Mouse (Mus musculus): ENCODE results near the gene Micall1. TPM values are rescaled to one million over a fixed set of nuclear protein-coding genes. Genes with fewer than 3 reads are reported as not detected.
A peak's percentile ranks its signal among the peaks of the same experiment; 100 is the strongest.

The Micall1 gene
- polyA plus RNA-seq, 1 experiment from 2014 or later = 0.92 TPM

DNA sequence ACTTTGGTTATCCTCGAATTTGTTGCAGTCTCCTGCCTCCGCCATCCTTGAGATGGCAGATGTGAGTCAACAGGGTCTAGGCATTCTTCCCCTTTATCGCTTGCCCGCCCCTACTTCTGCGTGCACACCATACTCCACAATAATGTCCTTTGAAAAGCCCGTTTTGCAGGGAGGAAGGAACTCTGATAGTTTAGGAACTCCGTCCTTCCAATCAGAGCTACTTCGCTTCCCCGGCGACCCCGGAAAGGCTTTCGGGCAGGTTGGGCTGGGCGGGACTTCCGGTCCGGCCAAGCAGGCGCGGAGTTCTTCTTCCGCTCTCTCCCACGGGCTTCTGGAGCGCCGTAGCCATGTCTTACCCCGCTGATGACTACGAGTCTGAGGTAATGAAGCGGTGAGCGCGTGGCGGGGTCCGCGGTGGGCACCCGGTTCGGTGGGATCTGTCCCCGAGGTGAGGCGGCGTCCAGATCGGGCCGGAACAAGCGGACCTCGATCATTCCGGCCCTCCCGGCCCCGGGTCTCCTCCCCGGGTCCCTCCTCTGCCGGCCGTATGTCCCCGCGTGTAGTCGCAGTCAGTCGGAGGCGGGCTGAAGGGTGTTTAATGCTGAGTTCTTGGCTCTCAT, 33.7 kb upstream of the Micall1 start, which contains the start of gene Eif3l:
TSS of gene Eif3l (plus strand) at position 267 of the 620 bp plus-strand sequence.
- TF ChIP-seq EP300 (IDR thresholded peaks at IDR 0.05; ENCODE audit: low read depth) = 0 out of 2 replicates have a peak, but pooled peaks have one; percentile 40
- peak; percentile 30 for TF ChIP-seq CTCF (IDR thresholded peaks at IDR 0.05; ENCODE audit: low read depth)
- ATAC-seq = peak; percentile 87
- peak within 1 kb of the TSS; percentile 86 for H3K4me3 ChIP-seq (ENCODE audit: low read depth, low read length)
- DNase-seq = peak; percentile 91
- under 1% methylated on average over 47 of the region's 49 CpGs for WGBS (ENCODE audit: insufficient replicate concordance)
- H3K27ac ChIP-seq (ENCODE audit: low read depth) = peak within 1 kb of the TSS; percentile 78
- H3K9ac ChIP-seq (replicated peaks) = peak within 1 kb of the TSS; percentile 89
- H3K9me3 ChIP-seq (ENCODE audit: low read length) = no peaks in the 10 kb centered on the region
- peaks cover 9% of the 10 kb centered on the region for H3K4me1 ChIP-seq (ENCODE audit: insufficient read depth)
- H3K36me3 ChIP-seq (replicated peaks; ENCODE audit: insufficient read depth, low read length) = peaks cover 37% of the 10 kb centered on the region
- H3K4me2 ChIP-seq (ENCODE audit: low read depth, low read length) = peak within 1 kb of the TSS; percentile 81
- H3K27me3 ChIP-seq (ENCODE audit: insufficient read depth, low read length) = no peaks in the 10 kb centered on the region

DNA sequence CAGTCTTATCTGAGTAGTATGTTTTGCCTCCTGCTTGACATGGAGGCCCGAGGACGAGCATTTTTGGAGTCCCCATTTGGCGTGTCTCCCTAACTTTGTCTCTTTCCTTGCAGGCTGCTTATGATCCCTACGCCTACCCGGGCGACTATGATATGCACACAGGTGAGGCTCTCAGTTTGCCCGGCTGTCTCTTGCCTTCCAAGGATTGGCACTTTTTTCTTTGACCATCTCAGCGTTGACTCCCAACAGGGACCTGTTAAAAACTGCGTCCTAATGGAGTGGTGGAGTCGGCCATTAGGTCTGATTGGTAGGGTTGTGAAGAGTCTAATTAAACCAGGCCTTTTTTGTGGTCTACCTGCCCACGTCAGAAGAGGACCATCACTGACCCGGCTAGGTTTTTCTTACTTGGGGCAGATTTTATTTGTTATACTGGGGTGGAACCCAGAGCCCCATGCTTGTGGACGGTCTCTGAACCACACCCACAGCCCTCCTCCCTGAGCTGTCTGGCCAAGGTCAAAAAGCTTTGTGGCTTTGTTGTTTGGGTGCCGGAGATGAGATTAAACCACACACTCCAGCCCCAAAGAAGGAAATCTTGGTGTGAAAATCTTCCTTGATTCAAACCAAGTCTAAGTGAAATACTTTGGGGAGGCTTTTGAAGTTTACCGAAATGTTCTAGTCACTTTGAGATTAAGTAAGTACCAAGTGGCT, 32.9 kb upstream of the Micall1 start:
- peak overlapping the region; percentile 78 for H3K27ac ChIP-seq (ENCODE audit: low read depth)
- H3K4me1 ChIP-seq (ENCODE audit: insufficient read depth) = peaks cover 9% of the 10 kb centered on the region
- DNase-seq (no peak), ATAC-seq (no peak; the same call in 1 of the 2 replicates)
- no peaks in the 10 kb centered on the region for H3K27me3 ChIP-seq (ENCODE audit: insufficient read depth, low read length)
- WGBS (ENCODE audit: insufficient replicate concordance) = 20% methylated on average over 15 of the region's 15 CpGs
- H3K9me3 ChIP-seq (ENCODE audit: low read length) = no peaks in the 10 kb centered on the region
- H3K36me3 ChIP-seq (replicated peaks; ENCODE audit: insufficient read depth, low read length) = peaks cover 41% of the 10 kb centered on the region
- TF ChIP-seq CTCF (IDR thresholded peaks at IDR 0.05; ENCODE audit: low read depth) = no peak
- no peak for TF ChIP-seq EP300 (IDR thresholded peaks at IDR 0.05; ENCODE audit: low read depth)
- H3K9ac ChIP-seq (replicated peaks) = peak overlapping the region; percentile 89
- peak overlapping the region; percentile 81 for H3K4me2 ChIP-seq (ENCODE audit: low read depth, low read length)
- peak overlapping the region; percentile 86 for H3K4me3 ChIP-seq (ENCODE audit: low read depth, low read length)

- Histone ChIP-seq H3K9ac (replicated peaks) (no peak overlapping the region), H3K27ac (ENCODE audit: low read depth) (no peak overlapping the region), H3K4me1 (ENCODE audit: insufficient read depth) (peaks cover 9% of the 10 kb centered on the region), H3K36me3 (replicated peaks; ENCODE audit: insufficient read depth, low read length) (peaks cover 78% of the 10 kb centered on the region), H3K4me2 (ENCODE audit: low read depth, low read length) (no peak overlapping the region), H3K27me3 (ENCODE audit: insufficient read depth, low read length) (no peaks in the 10 kb centered on the region), H3K9me3 (ENCODE audit: low read length) (no peaks in the 10 kb centered on the region), H3K4me3 (ENCODE audit: low read depth, low read length) (no peak overlapping the region)
- ATAC-seq (no peak), DNase-seq (no peak)
- 77% methylated on average over 7 of the region's 7 CpGs for WGBS (ENCODE audit: insufficient replicate concordance)
- TF ChIP-seq EP300 (IDR thresholded peaks at IDR 0.05; ENCODE audit: low read depth) = no peak
- no peak for TF ChIP-seq CTCF (IDR thresholded peaks at IDR 0.05; ENCODE audit: low read depth)
Measured at GRCm38 (mm10) chr15:79079567-79079966, 29.1 kb upstream of the Micall1 start.

- DNase-seq = no peak
- Histone ChIP-seq H3K27ac (ENCODE audit: low read depth) (no peak overlapping the region), H3K36me3 (replicated peaks; ENCODE audit: insufficient read depth, low read length) (peaks cover 63% of the 10 kb centered on the region), H3K4me1 (ENCODE audit: insufficient read depth) (no peaks in the 10 kb centered on the region; the same call in 1 of the 2 replicates), H3K27me3 (ENCODE audit: insufficient read depth, low read length) (no peaks in the 10 kb centered on the region), H3K9ac (replicated peaks) (no peak overlapping the region), H3K9me3 (ENCODE audit: low read length) (no peaks in the 10 kb centered on the region), H3K4me2 (ENCODE audit: low read depth, low read length) (no peak overlapping the region), H3K4me3 (ENCODE audit: low read depth, low read length) (no peak overlapping the region)
- 87% methylated on average over 6 of the region's 6 CpGs for WGBS (ENCODE audit: insufficient replicate concordance)
- TF ChIP-seq EP300 (IDR thresholded peaks at IDR 0.05; ENCODE audit: low read depth) (no peak), CTCF (IDR thresholded peaks at IDR 0.05; ENCODE audit: low read depth) (no peak)
- no peak for ATAC-seq
Measured at GRCm38 (mm10) chr15:79092284-79092683, 16.4 kb upstream of the Micall1 start.

DNA sequence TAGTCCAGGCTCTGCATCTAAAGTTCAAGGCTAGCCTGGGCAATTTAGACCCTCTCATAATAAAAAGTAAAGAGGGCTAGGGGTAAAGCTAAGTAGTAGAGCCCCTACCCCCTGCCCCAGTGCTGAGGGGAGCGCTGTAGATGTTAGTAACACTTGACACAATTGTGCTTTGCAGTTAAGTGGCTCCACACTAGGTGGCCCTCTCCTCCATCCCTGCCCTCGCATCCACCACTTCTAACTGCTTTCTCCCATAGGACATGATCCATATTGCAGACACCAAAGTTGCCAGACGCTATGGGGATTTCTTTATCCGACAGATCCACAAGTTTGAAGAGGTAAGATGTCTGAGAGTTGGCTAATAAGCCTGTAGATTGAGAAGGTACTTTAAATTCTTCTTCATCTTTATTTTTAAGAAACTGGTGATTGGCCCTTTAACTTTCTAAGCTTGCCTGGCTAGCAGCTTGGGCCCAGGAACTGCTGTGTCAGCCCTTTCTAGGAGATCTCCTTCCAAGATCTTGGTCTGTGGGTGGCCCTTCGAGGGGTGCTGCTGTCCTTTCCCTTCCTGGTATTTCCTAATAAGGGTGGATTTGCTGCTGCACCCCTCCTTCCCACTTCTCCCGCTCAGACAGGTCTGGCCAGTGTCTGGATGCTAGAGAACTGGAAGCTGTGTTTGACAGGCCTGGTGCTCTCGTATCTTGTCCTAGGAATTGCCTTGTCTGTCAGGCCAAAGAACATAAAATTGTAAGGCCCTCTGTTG, 15.4 kb upstream of the Micall1 start:
- ATAC-seq (no peak), DNase-seq (no peak)
- Histone ChIP-seq H3K9ac (replicated peaks) (no peak overlapping the region), H3K4me2 (ENCODE audit: low read depth, low read length) (no peak overlapping the region), H3K27ac (ENCODE audit: low read depth) (no peak overlapping the region), H3K36me3 (replicated peaks; ENCODE audit: insufficient read depth, low read length) (peaks cover 56% of the 10 kb centered on the region), H3K9me3 (ENCODE audit: low read length) (no peaks in the 10 kb centered on the region), H3K27me3 (ENCODE audit: insufficient read depth, low read length) (no peaks in the 10 kb centered on the region), H3K4me3 (ENCODE audit: low read depth, low read length) (no peak overlapping the region), H3K4me1 (ENCODE audit: insufficient read depth) (peaks cover 8% of the 10 kb centered on the region)
- WGBS (ENCODE audit: insufficient replicate concordance) = 79% methylated on average over 7 of the region's 7 CpGs
- TF ChIP-seq EP300 (IDR thresholded peaks at IDR 0.05; ENCODE audit: low read depth) (no peak), CTCF (IDR thresholded peaks at IDR 0.05; ENCODE audit: low read depth) (peak; percentile 63)

DNA sequence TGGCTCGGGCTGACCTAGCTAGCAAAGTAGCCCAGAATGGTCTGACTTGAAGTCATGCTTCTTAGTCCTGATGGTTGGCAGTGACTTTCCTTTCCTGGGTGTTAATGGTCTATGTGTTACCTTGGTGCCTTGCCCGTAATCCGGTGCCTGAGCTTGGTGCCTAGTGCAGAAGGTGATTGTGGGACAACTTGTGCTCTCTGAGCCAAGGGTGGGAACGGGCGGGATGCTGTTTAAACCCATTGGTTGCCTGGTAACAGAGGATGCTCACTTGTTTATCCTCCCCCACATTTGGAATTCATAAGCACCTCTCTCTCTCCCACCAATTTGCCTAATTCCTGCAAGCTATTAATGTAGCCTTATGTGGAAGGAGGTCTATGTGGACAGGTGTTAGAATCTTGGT, 13.2 kb upstream of the Micall1 start:
- H3K4me3 ChIP-seq (ENCODE audit: low read depth, low read length) = no peak overlapping the region
- WGBS (ENCODE audit: insufficient replicate concordance) = 86% methylated on average over 5 of the region's 5 CpGs
- H3K36me3 ChIP-seq (replicated peaks; ENCODE audit: insufficient read depth, low read length) = peaks cover 37% of the 10 kb centered on the region

More for the DNA sequence above, 13.2 kb upstream of the Micall1 start:
- TF ChIP-seq CTCF (IDR thresholded peaks at IDR 0.05; ENCODE audit: low read depth) (no peak), EP300 (IDR thresholded peaks at IDR 0.05; ENCODE audit: low read depth) (no peak)
- no peak overlapping the region for H3K4me2 ChIP-seq (ENCODE audit: low read depth, low read length)
- DNase-seq (no peak), ATAC-seq (no peak)
- no peaks in the 10 kb centered on the region for H3K9me3 ChIP-seq (ENCODE audit: low read length)
- peaks cover 9% of the 10 kb centered on the region for H3K4me1 ChIP-seq (ENCODE audit: insufficient read depth)
- no peaks in the 10 kb centered on the region for H3K27me3 ChIP-seq (ENCODE audit: insufficient read depth, low read length)
- H3K9ac ChIP-seq (replicated peaks) = no peak overlapping the region
- H3K27ac ChIP-seq (ENCODE audit: low read depth) = no peak overlapping the region
